In genomic region chr8:71707874-71708273, GRCm38 (mm10) we compare ENCODE assay signal across 9 mouse cellular contexts. TPM values are rescaled to one million over a fixed set of nuclear protein-coding genes. Genes with fewer than 3 reads are reported as not detected.
DNase-seq lines count a peak whose midpoint lies in the region; TF ChIP-seq lines count a peak whose summit lies in the region.
"Had no signal": no experiment of that assay in that cellular context is flagged by ENCODE, and none has a peak within 500 bp of the region (broad histone marks: within the 10 kb centered on the region; RNA-seq: fewer than 3 reads in every experiment).

No protein-coding gene starts in this region.

- H3K27ac ChIP-seq in cerebellum, adult 2 months (ENCODE audit: insufficient read depth, low read length): no peak overlapping the region

- peaks cover 8% of the 10 kb centered on the region; the same call in 1 of the 2 replicates for H3K4me1 ChIP-seq in cerebellum, adult 2 months (ENCODE audit: control insufficient read depth, insufficient read depth, low read length)

- H3K4me3 ChIP-seq in cerebellum, adult 2 months (replicated peaks; ENCODE audit: insufficient read depth, low read depth, low read length): no peak overlapping the region
- H3K4me3 ChIP-seq: myocyte had no signal

- peak; percentile 65 for TF ChIP-seq CTCF in cerebellum, adult 2 months (IDR thresholded peaks at IDR 0.05; ENCODE audit: borderline replicate concordance, insufficient read depth, low read depth, low read length)

- intact Hi-C loops in left cerebral cortex, postnatal 4 days (cut with DNase I): no loop called here

- 54% methylated on average over 8 of the region's 8 CpGs for WGBS in cerebellum, adult 2 months

- H3K27me3 ChIP-seq in cerebellum, adult 2 months (ENCODE audit: control insufficient read depth, insufficient read depth, low read length): no peaks in the 10 kb centered on the region

- TF ChIP-seq POLR2A in cerebellum, adult 2 months (IDR thresholded peaks at IDR 0.05; ENCODE audit: borderline replicate concordance, insufficient read depth, low read length): no peak

- DNase-seq in cerebellum, adult 2 months: no peak
- no peak for DNase-seq in cerebellum, adult 11-12 months
- peak; percentile 61 for DNase-seq in left cerebral cortex, postnatal 4 days
- DNase-seq in left cerebral cortex, adult 8-10 months (ENCODE audit: low spot score in 2 of 2): no peak
- peak; percentile 75 for DNase-seq in adrenal gland, postnatal 14 days
- DNase-seq in kidney, postnatal 10 days: peak; percentile 70
- DNase-seq in retina, postnatal 1 day: peak; percentile 68
- no peak for DNase-seq in frontal cortex, postnatal 25 days (ENCODE audit: low spot score in 2 of 2)

RNA-seq across cellular contexts. Expression of gene B3gnt3, which starts 6.3 kb away (rescaled TPM):
- 0.44 and 0.48 TPM in 2 replicates for polyA plus RNA-seq in cerebellum, adult 2 months (2012; rRNA removed)
- under 1 TPM; 0.22 to 0.36 TPM for total RNA-seq in left cerebral cortex, postnatal 4 days (2021)
- total RNA-seq in left cerebral cortex, adult 8-10 months (2022): under 1 TPM; 0.41 to 0.88 (median 0.70) TPM
- total RNA-seq in adrenal gland, postnatal 14 days (2021): 5.4 and 7.4 TPM in 2 replicates

RNA-seq across cellular contexts. Expression of gene Fcho1, which starts 17.6 kb away (rescaled TPM):
- polyA plus RNA-seq in cerebellum, adult 2 months (2012; rRNA removed): 108 and 115 TPM in 2 replicates
- 100 to 1,000 TPM; 153 to 162 TPM for total RNA-seq in left cerebral cortex, postnatal 4 days (2021)
- total RNA-seq in left cerebral cortex, adult 8-10 months (2022): 100 to 1,000 TPM; 150 to 181 (median 159) TPM
- 5.4 and 13.9 TPM in 2 replicates for total RNA-seq in adrenal gland, postnatal 14 days (2021)
- polyA plus RNA-seq: myocyte had no signal

RNA-seq across cellular contexts. Expression of gene Insl3, which starts 18.9 kb away (rescaled TPM):
- polyA plus RNA-seq in cerebellum, adult 2 months (2012; rRNA removed): 0.65 and 2.1 TPM in 2 replicates
- 1 to 10 TPM in 1 of 2 experiments, under 1 TPM in 1; 0.70 to 1.6 TPM for total RNA-seq in left cerebral cortex, postnatal 4 days (2021)
- total RNA-seq in left cerebral cortex, adult 8-10 months (2022): 1 to 10 TPM; 1.4 to 3.2 (median 2.1) TPM
- 8.0 and 9.8 TPM in 2 replicates for total RNA-seq in adrenal gland, postnatal 14 days (2021)

RNA-seq across cellular contexts. Expression of gene Jak3, which starts 31.8 kb away (rescaled TPM):
- 3.6 and 3.9 TPM in 2 replicates for polyA plus RNA-seq in cerebellum, adult 2 months (2012; rRNA removed)
- total RNA-seq in left cerebral cortex, postnatal 4 days (2021): 1 to 10 TPM; 4.5 to 5.5 TPM
- total RNA-seq in left cerebral cortex, adult 8-10 months (2022): 1 to 10 TPM; 4.4 to 7.3 (median 6.1) TPM
- total RNA-seq in adrenal gland, postnatal 14 days (2021): 17.4 and 21.4 TPM in 2 replicates

RNA-seq across cellular contexts. Expression of gene Unc13a, which starts 36.3 kb away (rescaled TPM):
- polyA plus RNA-seq in cerebellum, adult 2 months (2012; rRNA removed): 97.3 and 110 TPM in 2 replicates
- total RNA-seq in left cerebral cortex, postnatal 4 days (2021): 100 to 1,000 TPM; 204 to 221 TPM
- total RNA-seq in left cerebral cortex, adult 8-10 months (2022): 100 to 1,000 TPM; 237 to 269 (median 246) TPM
- 7.2 and 7.7 TPM in 2 replicates for total RNA-seq in adrenal gland, postnatal 14 days (2021)

Comparison
In these comparisons a context has a peak if more than half of its experiments do, and no peak if none do; other contexts are left out.
1. DNase-seq: peak in left cerebral cortex, postnatal 4 days (single experiment), adrenal gland, postnatal 14 days (single experiment), kidney, postnatal 10 days (single experiment) and retina, postnatal 1 day (single experiment); none in cerebellum, adult 2 months (0 of 2), cerebellum, adult 11-12 months (single experiment), left cerebral cortex, adult 8-10 months (0 of 2) and frontal cortex, postnatal 25 days (0 of 2).
2. RNA of gene Fcho1, which starts 17.6 kb away (total RNA-seq): 153 to 162 TPM in left cerebral cortex, postnatal 4 days and 150 to 181 TPM in left cerebral cortex, adult 8-10 months; 5.4 to 13.9 TPM in adrenal gland, postnatal 14 days; every median in the first group is over 10 times any median in the second.